Mouse (Mus musculus): ENCODE measurements around the gene Nabp2. TPM values are rescaled to one million over a fixed set of nuclear protein-coding genes. Genes with fewer than 3 reads are reported as not detected.

Nabp2 gene
- total and polyA plus RNA-seq, 3 experiments: 40.3 to 123 (median 43.7) TPM

DNA sequence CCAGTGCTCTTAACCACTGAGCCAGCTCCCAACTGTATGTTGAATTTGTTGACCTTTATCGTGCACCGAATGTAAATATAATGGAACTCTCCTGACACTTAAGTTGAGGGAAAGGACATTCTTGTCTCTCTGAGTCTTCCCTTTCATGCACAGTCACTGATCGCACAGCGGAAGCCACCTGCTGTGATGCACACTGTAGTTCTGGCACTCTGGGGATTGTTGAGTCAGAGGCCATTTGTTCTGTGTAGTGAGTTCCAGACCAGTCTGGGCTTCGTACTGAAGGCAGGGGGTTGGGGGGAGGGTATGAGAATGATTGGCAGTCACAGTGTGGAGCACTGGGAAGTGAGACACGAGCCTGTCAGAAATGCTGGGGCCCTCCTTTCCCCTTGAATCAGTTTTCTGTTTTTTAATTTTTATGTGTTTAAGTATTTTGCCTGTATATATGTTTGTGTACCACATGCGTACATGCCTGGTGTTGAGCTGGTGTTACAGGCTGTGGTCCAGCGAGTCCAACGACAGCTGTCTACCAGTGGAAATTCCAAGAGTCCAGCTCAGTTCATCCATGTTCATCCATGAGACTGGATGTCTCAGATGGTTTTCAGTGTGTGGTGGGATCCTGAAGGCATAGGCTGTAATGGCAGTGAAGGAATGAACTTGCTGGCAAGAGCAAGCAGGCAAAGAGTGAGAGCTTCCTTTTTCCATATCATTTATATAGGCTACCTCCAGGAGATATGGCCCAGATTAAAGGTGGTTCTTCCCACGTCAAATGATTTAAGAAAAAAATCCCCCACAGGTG is 30.2 kb upstream of the Nabp2 start:
- peaks cover 0 to 17% of the 10 kb centered on the region in 2 experiments; a peak in 2 of 4 replicates for H3K4me1 ChIP-seq (ENCODE audit: control insufficient read depth in 1 of 2, insufficient read depth in 2 of 2)
- TF ChIP-seq JUND (conservative IDR thresholded peaks at IDR 0.05; ENCODE audit: low read depth, low read length) (no peak), MEF2A (IDR thresholded peaks at IDR 0.05; ENCODE audit: borderline replicate concordance, low read depth, low read length) (no peak), CHD2 (IDR thresholded peaks at IDR 0.05; ENCODE audit: low read length) (no peak), RAD21 (IDR thresholded peaks at IDR 0.05; ENCODE audit: low read depth, low read length) (no peak), ELF1 (IDR thresholded peaks at IDR 0.05; ENCODE audit: low read depth, low read length) (no peak), PAX5 (IDR thresholded peaks at IDR 0.05; ENCODE audit: low read length) (no peak), MAZ (IDR thresholded peaks at IDR 0.05; ENCODE audit: low read depth, low read length) (no peak), RCOR1 (conservative IDR thresholded peaks at IDR 0.05; ENCODE audit: low read depth, low read length) (no peak), SIN3A (IDR thresholded peaks at IDR 0.05; ENCODE audit: low read length) (no peak), ZMIZ1 (IDR thresholded peaks at IDR 0.05; ENCODE audit: low read depth, low read length) (no peak), ZNF384 (IDR thresholded peaks at IDR 0.05; ENCODE audit: low read depth, low read length) (no peak)

DNA sequence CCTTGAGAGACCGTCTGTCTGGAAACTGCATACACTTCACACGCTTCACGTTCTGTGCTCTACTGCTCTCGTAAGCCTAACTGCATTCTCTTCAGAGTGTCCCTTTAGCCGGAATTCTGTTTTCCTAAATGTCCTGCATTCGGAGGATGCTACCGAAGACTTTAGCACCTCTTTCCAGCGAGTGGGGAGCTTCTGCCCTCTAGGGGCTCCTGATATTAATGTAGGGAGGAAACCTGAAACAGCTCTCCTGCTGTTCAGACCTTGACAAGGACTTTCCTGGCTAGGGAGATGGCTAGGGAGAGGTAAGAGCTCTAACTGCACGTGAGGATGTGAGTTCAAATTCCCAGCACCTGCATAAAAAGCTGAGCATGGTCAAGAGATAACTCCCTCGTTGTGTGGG is 29.1 kb upstream of the Nabp2 start:
- Histone ChIP-seq H3K27me3 (replicated peaks) (no peaks in the 10 kb centered on the region), H3K27ac (ENCODE audit: insufficient read depth, low read depth) (no peak overlapping the region), H3K9me3 (replicated peaks; ENCODE audit: low read length) (no peaks in the 10 kb centered on the region), H3K9ac (ENCODE audit: insufficient read depth, low read depth) (no peak overlapping the region), H3K79me2 (replicated peaks; ENCODE audit: control insufficient read depth, extremely low read depth, insufficient read depth, poor library complexity, severe bottlenecking) (no peaks in the 10 kb centered on the region), H3K4me3 (replicated peaks in 1 of 3; ENCODE audit: low read depth in 2 of 3, low read length in 2 of 3, poor library complexity in 1 of 3) (no peak overlapping the region), H3K4me2 (ENCODE audit: insufficient read depth, low read depth, poor library complexity, severe bottlenecking) (no peak overlapping the region), H3K4me1 (ENCODE audit: control insufficient read depth in 1 of 2, insufficient read depth in 2 of 2) (peaks cover 0 to 18% of the 10 kb centered on the region in 2 experiments; a peak in 2 of 4 replicates), H3K36me3 (replicated peaks in 1 of 2; ENCODE audit: control insufficient read depth in 1 of 2, insufficient read depth in 1 of 2, low read length in 1 of 2) (peaks cover 44 to 74% of the 10 kb centered on the region in 2 experiments)
- dilution Hi-C loops (cut with MboI; ENCODE audit: extremely low pct_ligation_motif_present, extremely low pct_unique_long_range_greater_than_20kb, low sequenced_read_pairs) (no loop called here), in situ Hi-C loops (cut with MboI; ENCODE audit: low pct_ligation_motif_present, low pct_unique_long_range_greater_than_20kb, low sequenced_read_pairs) (no loop called here)
- no peak for DNase-seq (ENCODE audit: extremely low read depth)
- no peak for TF ChIP-seq JUN (IDR thresholded peaks at IDR 0.05; ENCODE audit: insufficient read depth, low read depth, low read length)
- TF ChIP-seq ZKSCAN1 (IDR thresholded peaks at IDR 0.05; ENCODE audit: borderline replicate concordance, low read depth, low read length): no peak
- TF ChIP-seq RAD21 (IDR thresholded peaks at IDR 0.05; ENCODE audit: low read depth, low read length): peak; percentile 59
- no peak for TF ChIP-seq USF2 (conservative IDR thresholded peaks at IDR 0.05; ENCODE audit: low read depth, low read length)
- no peak for TF ChIP-seq ZMIZ1 (IDR thresholded peaks at IDR 0.05; ENCODE audit: low read depth, low read length)
- TF ChIP-seq TCF12 (IDR thresholded peaks at IDR 0.05; ENCODE audit: low read depth, low read length): no peak
- TF ChIP-seq GABPA (IDR thresholded peaks at IDR 0.05; ENCODE audit: insufficient replicate concordance, low read depth, low read length): no peak
- peak in 1 of 2 experiments; percentile 62; a peak in 3 of 4 replicates for TF ChIP-seq CTCF (conservative IDR thresholded peaks at IDR 0.05 in 1 of 2, IDR thresholded peaks at IDR 0.05 in 1 of 2; ENCODE audit: low read depth in 2 of 2, low read length in 2 of 2)
- TF ChIP-seq MAX (IDR thresholded peaks at IDR 0.05; ENCODE audit: low read length): no peak

More for the DNA sequence above, 30.2 kb upstream of the Nabp2 start:
- dilution Hi-C loops (cut with MboI; ENCODE audit: extremely low pct_ligation_motif_present, extremely low pct_unique_long_range_greater_than_20kb, low sequenced_read_pairs): no loop called here
- H3K27me3 ChIP-seq (replicated peaks): no peaks in the 10 kb centered on the region
- no peak for DNase-seq (ENCODE audit: extremely low read depth)
- peaks cover 34 to 62% of the 10 kb centered on the region in 2 experiments for H3K36me3 ChIP-seq (replicated peaks in 1 of 2; ENCODE audit: control insufficient read depth in 1 of 2, insufficient read depth in 1 of 2, low read length in 1 of 2)
- in situ Hi-C loops (cut with MboI; ENCODE audit: low pct_ligation_motif_present, low pct_unique_long_range_greater_than_20kb, low sequenced_read_pairs): no loop called here
- no peaks in the 10 kb centered on the region for H3K79me2 ChIP-seq (replicated peaks; ENCODE audit: control insufficient read depth, extremely low read depth, insufficient read depth, poor library complexity, severe bottlenecking)
- H3K4me3 ChIP-seq (replicated peaks in 1 of 3; ENCODE audit: low read depth in 2 of 3, low read length in 2 of 3, poor library complexity in 1 of 3): no peak overlapping the region
- no peaks in the 10 kb centered on the region for H3K9me3 ChIP-seq (replicated peaks; ENCODE audit: low read length)
- no peak overlapping the region for H3K9ac ChIP-seq (ENCODE audit: insufficient read depth, low read depth)
- no peak overlapping the region for H3K4me2 ChIP-seq (ENCODE audit: insufficient read depth, low read depth, poor library complexity, severe bottlenecking)
- no peak overlapping the region for H3K27ac ChIP-seq (ENCODE audit: insufficient read depth, low read depth)
